Mouse (Mus musculus) mature B cell (primary cell): Measurements from ENCODE around the gene Kif5c.

ENCODE experiments used
- in situ Hi-C: fragments of 300-500 bp; cut with MboI; formaldehyde crosslinking; loops from 2 replicates; pipeline ENCODE4 v1.14.3; 2019

The Kif5c gene

GRCm38 (mm10) chr2:49671753-49672500 lies 52.8 kb downstream of the Kif5c start:
- in situ Hi-C loops, result no loop called here

GRCm38 (mm10) chr2:49672501-49672874 lies 53.4 kb downstream of the Kif5c start:
- in situ Hi-C loops, result no loop called here

GRCm38 (mm10) chr2:49676020-49676419 lies 56.9 kb downstream of the Kif5c start:
- in situ Hi-C loops, result no loop called here

- in situ Hi-C loops, result no loop called here
Measured at GRCm38 (mm10) chr2:49678386-49678785, 59.3 kb downstream of the Kif5c start.

GRCm38 (mm10) chr2:49679135-49679964 lies 60.3 kb downstream of the Kif5c start:
- in situ Hi-C loops, result no loop called here

GRCm38 (mm10) chr2:49682754-49683153 lies 63.7 kb downstream of the Kif5c start:
- in situ Hi-C loops, result no loop called here

- in situ Hi-C loops, result no loop called here
Measured at GRCm38 (mm10) chr2:49684808-49685207, 65.7 kb downstream of the Kif5c start.

GRCm38 (mm10) chr2:49690421-49690826 lies 71.3 kb downstream of the Kif5c start:
- in situ Hi-C loops, result no loop called here

- in situ Hi-C loops, result no loop called here
Measured at GRCm38 (mm10) chr2:49691441-49691840, 72.3 kb downstream of the Kif5c start.

- in situ Hi-C loops, result no loop called here
Measured at GRCm38 (mm10) chr2:49694727-49695126, 75.6 kb downstream of the Kif5c start.

GRCm38 (mm10) chr2:49695461-49695860 lies 76.4 kb downstream of the Kif5c start:
- in situ Hi-C loops, result no loop called here

- in situ Hi-C loops, result no loop called here
Measured at GRCm38 (mm10) chr2:49698851-49699250, 79.8 kb downstream of the Kif5c start.

GRCm38 (mm10) chr2:49700176-49700971 lies 81.3 kb downstream of the Kif5c start:
- in situ Hi-C loops, result no loop called here

- in situ Hi-C loops, result no loop called here
Measured at GRCm38 (mm10) chr2:49710223-49710622, 91.1 kb downstream of the Kif5c start.

- in situ Hi-C loops, result no loop called here
Measured at GRCm38 (mm10) chr2:49711693-49712092, 92.6 kb downstream of the Kif5c start.

- in situ Hi-C loops, result no loop called here
Measured at GRCm38 (mm10) chr2:49712336-49712887, 93.3 kb downstream of the Kif5c start.

GRCm38 (mm10) chr2:49716490-49716889 lies 97.4 kb downstream of the Kif5c start:
- in situ Hi-C loops, result no loop called here

- in situ Hi-C loops, result no loop called here
Measured at GRCm38 (mm10) chr2:49717437-49718116, 98.5 kb downstream of the Kif5c start.

- in situ Hi-C loops, result no loop called here
Measured at GRCm38 (mm10) chr2:49718492-49718891, 99.4 kb downstream of the Kif5c start.

- in situ Hi-C loops, result no loop called here
Measured at GRCm38 (mm10) chr2:49718935-49719850, 100.1 kb downstream of the Kif5c start.
